Mouse (Mus musculus) left cerebral cortex, postnatal 10 days (tissue): ENCODE measurements around the gene Nfx1. TPM values are rescaled to one million over a fixed set of nuclear protein-coding genes. Genes with fewer than 3 reads are reported as not detected.
A peak's percentile ranks its signal among the peaks of the same experiment; 100 is the strongest.

Source experiments
- DNase-seq, 2 experiments: peaks; one replicate each; pipeline ENCODE4 v3.0.0; 2021 to 2022; ENCODE audit warnings: low spot score in 2 of 2, mixed read lengths in 1 of 2; ENCODE audit errors: extremely low spot score in 1 of 2
- intact Hi-C: fragments of 180-260 bp; cut with DNase I; formaldehyde crosslinking; loops from one replicate; pipeline ENCODE4 v1.15.1; 2025
- total RNA-seq, 2 experiments: library from RNA; stranded (reverse); gene quantifications; 2 replicates each; pipeline ENCODE4 v1.2.3; 2021

Gene Nfx1
- total RNA-seq, 2 experiments from 2014 or later = 58.8 to 59.4 TPM

GRCm38 (mm10) chr4:41031242-41031641 lies 60.5 kb downstream of the Nfx1 start:
- no peak for DNase-seq
- intact Hi-C loops = no loop called here

GRCm38 (mm10) chr4:41037942-41038341 lies 67.2 kb downstream of the Nfx1 start:
- DNase-seq = no peak
- intact Hi-C loops = no loop called here

- DNase-seq = no peak
- intact Hi-C loops = loop anchor here (10.0 kb wide), 1 partner anchor 184 kb away; no protein-coding TSS in a partner anchor
Observed at GRCm38 (mm10) chr4:41040983-41041382, 70.3 kb downstream of the Nfx1 start.

GRCm38 (mm10) chr4:41042880-41043279 lies 72.2 kb downstream of the Nfx1 start:
- DNase-seq = no peak
- intact Hi-C loops = loop anchor here (10.0 kb wide), 1 partner anchor 182 kb away; no protein-coding TSS in a partner anchor

GRCm38 (mm10) chr4:41043961-41044360 lies 73.3 kb downstream of the Nfx1 start:
- DNase-seq = no peak
- intact Hi-C loops = loop anchor here (10.0 kb wide), 1 partner anchor 181 kb away; no protein-coding TSS in a partner anchor

- no peak for DNase-seq
- intact Hi-C loops = loop anchor here (10.0 kb wide), 1 partner anchor 180 kb away; no protein-coding TSS in a partner anchor
Observed at GRCm38 (mm10) chr4:41045288-41045687, 74.6 kb downstream of the Nfx1 start.

- intact Hi-C loops = loop anchor here (10.0 kb wide), 1 partner anchor 178 kb away; no protein-coding TSS in a partner anchor
- DNase-seq = no peak
Observed at GRCm38 (mm10) chr4:41046254-41046795, 75.6 kb downstream of the Nfx1 start.

- intact Hi-C loops = loop anchor here (10.0 kb wide), 1 partner anchor 177 kb away; no protein-coding TSS in a partner anchor
- DNase-seq = no peak
Observed at GRCm38 (mm10) chr4:41047524-41048271, 77.0 kb downstream of the Nfx1 start, which contains the start of gene Aqp7. Aqp7 (minus strand) TSS chr4:41048139.

GRCm38 (mm10) chr4:41048926-41049325 lies 78.2 kb downstream of the Nfx1 start:
- no peak for DNase-seq
- intact Hi-C loops = loop anchor here (10.0 kb wide), 1 partner anchor 176 kb away; no protein-coding TSS in a partner anchor

- intact Hi-C loops = loop anchor here (1.0 kb wide), 1 partner anchor 68 kb away; no protein-coding TSS in a partner anchor
- peak; percentile 81 to 86 for DNase-seq
Observed at GRCm38 (mm10) chr4:41050726-41051675, 80.3 kb downstream of the Nfx1 start.

- no peak for DNase-seq
- intact Hi-C loops = no loop called here
Observed at GRCm38 (mm10) chr4:41051781-41052180, 81.1 kb downstream of the Nfx1 start.

GRCm38 (mm10) chr4:41055111-41055510 lies 84.4 kb downstream of the Nfx1 start:
- intact Hi-C loops = no loop called here

GRCm38 (mm10) chr4:41056253-41056652 lies 85.5 kb downstream of the Nfx1 start:
- no peak for DNase-seq
- intact Hi-C loops = no loop called here

More at GRCm38 (mm10) chr4:41055111-41055510, 84.4 kb downstream of the Nfx1 start:
- no peak for DNase-seq

GRCm38 (mm10) chr4:41056742-41057332 lies 86.1 kb downstream of the Nfx1 start:
- intact Hi-C loops = no loop called here
- DNase-seq = no peak

GRCm38 (mm10) chr4:41057361-41057760 lies 86.7 kb downstream of the Nfx1 start:
- intact Hi-C loops = no loop called here
- DNase-seq = no peak

GRCm38 (mm10) chr4:41063351-41063750 lies 92.6 kb downstream of the Nfx1 start:
- no peak for DNase-seq
- intact Hi-C loops = no loop called here

GRCm38 (mm10) chr4:41063894-41064673 lies 93.4 kb downstream of the Nfx1 start:
- no peak for DNase-seq
- intact Hi-C loops = no loop called here

- no peak for DNase-seq
- intact Hi-C loops = no loop called here
Observed at GRCm38 (mm10) chr4:41065196-41065595, 94.5 kb downstream of the Nfx1 start.
